Mouse (Mus musculus): ENCODE measurements around the gene Ppp1r15a.

Gene Ppp1r15a

DNA sequence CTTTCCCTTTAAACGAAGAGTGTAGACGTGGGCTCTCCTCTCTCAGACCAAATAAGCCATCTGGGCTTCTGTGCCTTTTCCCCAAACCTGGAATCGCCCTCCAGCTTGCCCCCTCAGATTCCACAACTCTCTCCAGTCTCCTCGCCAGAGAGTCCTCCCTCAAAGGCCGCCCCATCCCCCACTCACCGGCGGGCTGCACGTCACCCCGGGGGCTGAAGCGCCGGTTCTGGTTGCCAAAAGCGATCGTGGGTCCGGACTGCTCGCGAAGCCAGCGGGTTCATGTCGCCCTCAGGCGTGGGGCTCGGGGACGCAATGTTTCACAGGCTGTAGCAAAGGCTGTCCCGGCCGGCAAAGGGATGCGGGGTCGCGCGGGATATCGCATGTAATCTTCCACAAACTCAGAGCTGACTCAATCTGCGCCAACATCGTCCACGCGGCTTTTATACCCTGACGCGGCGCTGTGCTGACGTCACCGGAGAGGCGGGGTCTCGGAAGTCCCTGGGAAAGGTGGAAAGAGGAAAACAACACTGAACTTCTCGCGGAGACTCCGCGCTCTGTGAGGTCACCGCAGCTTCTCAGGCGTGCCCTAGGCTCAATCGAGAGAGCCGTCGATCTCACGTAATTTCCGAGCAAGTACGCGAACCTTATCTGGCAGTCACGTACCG lies at the start of gene Ppp1r15a, which contains the start of gene Plekha4:
Ppp1r15a (minus strand) TSS at position 460 of the 665 bp plus-strand sequence.
Plekha4 (plus strand) TSS at position 522 of the 665 bp plus-strand sequence.
- peak; percentile 97 to 98 for DNase-seq (ENCODE audit: low spot score in 2 of 2)

DNA sequence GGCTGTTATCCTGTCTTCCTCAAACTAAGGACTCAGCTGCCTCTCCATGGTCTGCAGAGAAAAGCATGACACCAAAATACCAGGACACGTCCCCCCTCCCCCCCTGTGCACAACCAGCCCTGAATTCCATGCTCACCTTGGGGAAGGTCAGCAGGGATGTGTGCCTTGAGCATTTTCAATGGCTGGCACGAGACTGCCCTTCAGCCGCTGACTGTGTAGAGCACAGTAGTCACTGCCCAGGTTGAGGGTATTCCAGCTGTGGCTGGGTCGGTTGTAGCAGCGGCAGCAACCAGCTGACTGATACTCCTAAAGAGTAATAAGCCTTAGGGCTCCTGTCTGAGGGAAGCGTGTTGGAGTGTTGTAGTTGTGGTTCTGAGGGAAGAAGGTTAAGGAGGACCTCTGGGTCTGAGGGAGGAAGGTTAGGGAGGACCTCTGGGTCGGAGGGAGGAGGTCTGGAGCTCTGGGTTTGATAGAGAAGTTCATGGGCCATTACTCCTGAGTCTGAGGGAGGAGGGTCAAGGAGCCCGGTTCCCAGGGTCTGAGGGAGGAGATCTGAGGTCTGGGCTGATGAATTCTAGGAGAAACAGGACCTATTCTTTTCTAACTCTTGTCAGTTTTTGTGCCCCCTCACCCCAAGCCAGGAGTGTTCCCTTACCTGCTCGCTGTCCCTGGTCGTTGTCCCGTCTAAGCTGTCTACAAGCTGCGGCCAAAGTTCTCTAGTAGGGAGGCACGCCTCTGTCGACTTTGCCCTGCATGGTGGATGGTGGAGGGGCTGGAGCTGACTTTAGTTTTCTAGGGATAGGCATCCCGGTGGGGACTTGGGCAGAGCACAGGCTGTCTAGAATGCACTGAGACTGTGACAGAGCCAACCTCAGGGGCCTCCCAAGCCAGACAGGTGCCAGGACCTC lies 48.7 kb upstream of the Ppp1r15a start:
- DNase-seq (ENCODE audit: low spot score in 2 of 2) = no peak

GRCm38 (mm10) chr7:45573954-45574353 lies 47.9 kb upstream of the Ppp1r15a start:
- no peak for DNase-seq (ENCODE audit: low spot score in 2 of 2)

DNA sequence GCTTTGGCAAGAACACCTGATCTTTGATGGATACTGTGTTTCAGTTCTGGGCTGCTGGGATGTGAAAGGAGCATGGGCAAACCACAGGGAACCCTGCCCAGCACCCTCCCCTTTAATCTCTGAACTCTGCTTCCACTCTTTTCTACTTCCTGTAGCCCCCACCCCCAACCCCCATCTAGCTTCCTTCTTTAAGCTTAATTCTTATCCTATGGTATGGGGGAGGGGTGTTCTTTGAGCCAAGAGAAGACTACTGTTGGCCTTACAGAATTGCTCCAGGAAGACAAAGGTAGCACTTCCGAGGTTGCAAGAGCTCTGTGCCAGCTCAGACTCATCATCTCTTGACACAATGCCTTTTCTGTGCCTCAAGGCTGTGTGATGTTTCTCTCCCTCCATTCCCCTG lies 45.9 kb upstream of the Ppp1r15a start:
- DNase-seq (ENCODE audit: low spot score in 2 of 2) = no peak

DNA sequence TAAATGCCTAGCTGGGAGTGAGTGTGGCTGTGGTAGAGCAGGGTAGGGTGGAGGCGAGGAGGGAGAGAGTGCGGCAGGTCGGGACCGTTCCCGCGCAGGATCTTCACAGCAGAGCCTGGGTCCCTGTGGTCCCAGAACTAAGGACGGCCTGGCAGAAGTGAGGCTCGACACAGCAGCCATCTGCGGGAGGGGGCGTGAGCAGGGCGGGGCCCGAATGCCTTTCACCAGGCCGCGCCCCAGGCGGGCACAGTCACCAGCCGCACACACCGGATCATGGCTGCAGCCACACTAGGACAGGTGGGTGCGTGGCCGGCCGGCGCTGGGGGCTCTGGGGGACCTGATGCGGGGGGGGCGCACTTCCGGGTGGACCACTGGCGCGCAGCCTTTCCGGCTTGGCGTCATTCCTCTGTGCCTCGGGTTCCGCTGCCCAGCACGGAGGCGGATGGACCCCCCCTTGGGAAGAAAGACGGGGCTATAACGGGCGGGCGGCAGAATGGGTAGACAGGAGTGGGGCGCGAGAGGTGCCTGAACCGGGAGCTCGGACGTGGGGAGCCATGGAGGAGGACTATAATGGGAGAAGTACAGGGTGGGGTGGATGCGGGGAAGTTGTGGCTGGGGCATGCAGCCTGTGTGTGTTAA lies 44.2 kb upstream of the Ppp1r15a start, which contains the start of gene Bcat2:
Bcat2 (plus strand) TSS at position 51 of the 639 bp plus-strand sequence.
- peak; percentile 63 to 73 for DNase-seq (ENCODE audit: low spot score in 2 of 2)

- no peak for DNase-seq (ENCODE audit: low spot score in 2 of 2)
Observed at GRCm38 (mm10) chr7:45568601-45569473, 42.8 kb upstream of the Ppp1r15a start.

DNA sequence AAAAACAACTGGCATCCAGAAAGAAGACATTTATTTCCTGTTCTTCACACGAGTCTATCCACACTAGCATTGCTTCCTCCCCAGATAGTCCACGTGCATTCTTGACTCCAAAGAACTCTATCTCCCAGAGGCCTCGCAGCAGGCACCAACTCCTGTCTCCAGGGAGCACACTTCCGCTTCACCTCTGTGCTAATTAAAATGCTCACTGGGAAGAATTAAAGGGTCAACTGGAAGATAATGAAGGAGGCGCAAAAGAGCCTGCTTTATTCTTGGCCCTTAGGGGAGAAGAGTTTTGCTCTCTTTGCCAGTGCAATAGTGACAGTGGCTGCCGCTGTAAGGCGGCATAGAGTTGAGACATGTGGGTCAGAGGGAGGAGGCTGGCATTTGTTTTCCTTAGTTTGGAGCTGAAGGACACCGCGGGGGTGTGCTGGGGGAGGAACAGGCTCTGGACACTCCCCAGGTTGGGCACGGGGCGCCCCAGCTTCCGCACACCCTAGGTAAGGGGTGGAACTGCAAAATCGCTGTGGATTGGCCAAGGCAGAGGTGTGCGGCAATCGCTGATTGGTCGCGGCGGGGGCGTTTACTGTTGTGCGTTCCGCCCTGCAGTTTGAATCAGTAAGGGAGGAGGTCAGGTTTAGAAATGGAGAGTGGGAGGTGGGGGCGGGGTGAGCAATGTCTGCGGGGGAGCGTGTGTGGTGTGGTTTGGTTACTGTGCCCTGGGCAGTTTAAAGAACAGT lies 41.9 kb upstream of the Ppp1r15a start:
- peak; percentile 68 to 79 for DNase-seq (ENCODE audit: low spot score in 2 of 2)

- no peak for DNase-seq (ENCODE audit: low spot score in 2 of 2)
Observed at GRCm38 (mm10) chr7:45567112-45567779, 41.2 kb upstream of the Ppp1r15a start.

- no peak for DNase-seq (ENCODE audit: low spot score in 2 of 2)
Observed at GRCm38 (mm10) chr7:45565446-45565845, 39.4 kb upstream of the Ppp1r15a start.

DNA sequence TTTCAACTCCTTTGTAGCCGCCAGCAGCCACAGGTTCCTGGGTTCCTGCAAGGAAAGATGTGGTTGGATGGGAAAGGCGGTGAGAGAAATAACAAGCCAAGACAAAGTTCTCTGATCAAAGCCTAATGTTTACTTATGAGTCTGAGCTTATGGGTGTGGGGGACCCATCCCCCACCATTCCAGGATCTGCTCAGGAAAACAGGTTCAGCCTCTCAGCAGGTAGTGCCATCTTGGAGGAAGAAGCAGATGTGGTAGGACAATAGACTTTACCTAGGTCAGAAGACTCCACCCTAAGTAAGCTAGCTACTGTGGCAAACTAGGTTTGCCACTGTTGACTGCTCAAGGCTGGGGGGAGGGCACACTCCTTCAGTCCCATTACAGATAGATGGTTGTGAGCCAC lies 38.7 kb upstream of the Ppp1r15a start:
- DNase-seq (ENCODE audit: low spot score in 2 of 2) = no peak

DNA sequence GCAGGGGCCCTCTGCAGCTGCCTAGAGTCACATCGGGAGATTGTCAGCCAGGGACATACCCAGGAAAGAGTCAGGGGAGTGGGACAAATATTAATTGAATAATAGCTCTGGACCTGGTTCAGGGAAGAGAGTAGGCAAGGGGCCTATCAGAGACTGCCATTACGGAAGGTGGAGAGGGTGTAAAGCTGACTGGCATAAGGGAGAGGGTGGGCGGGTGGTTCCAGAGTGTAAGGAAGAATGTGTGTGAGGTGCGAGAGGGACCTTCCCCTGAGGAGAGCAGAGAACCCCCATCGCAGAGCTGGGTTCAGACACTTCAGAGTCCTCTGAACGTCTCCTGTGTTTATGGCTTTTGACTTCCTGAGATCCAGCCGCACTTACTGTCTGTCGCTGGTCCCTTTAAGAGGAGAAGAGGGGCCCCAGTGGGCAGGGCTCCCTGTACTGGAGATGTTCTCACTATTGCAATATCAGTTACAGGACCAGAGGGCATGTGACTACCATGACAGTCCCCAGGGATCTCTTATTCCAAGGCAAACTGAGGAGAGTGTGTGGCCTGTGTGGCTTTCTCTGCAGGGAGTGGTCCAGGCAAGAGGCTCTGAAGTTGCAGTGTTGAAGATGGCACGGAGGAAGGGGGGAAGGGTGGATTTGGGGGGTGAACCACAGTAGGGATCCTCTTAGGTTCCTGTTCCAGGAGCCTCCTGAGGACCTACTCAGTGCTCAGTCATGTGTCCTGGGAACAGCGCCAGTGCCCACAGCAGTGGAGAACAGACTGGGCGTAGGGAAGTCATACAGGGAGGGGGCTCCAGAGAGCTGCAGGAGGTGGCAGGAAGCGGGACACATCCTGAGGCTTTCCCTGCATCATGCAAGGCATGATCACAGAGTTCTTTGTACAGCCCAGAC lies 35.8 kb upstream of the Ppp1r15a start:
- no peak for DNase-seq (ENCODE audit: low spot score in 2 of 2)

- DNase-seq (ENCODE audit: low spot score in 2 of 2) = peak; percentile 61 to 79
Observed at GRCm38 (mm10) chr7:45560843-45561623, 35.0 kb upstream of the Ppp1r15a start.

GRCm38 (mm10) chr7:45560241-45560640 lies 34.2 kb upstream of the Ppp1r15a start:
- DNase-seq (ENCODE audit: low spot score in 2 of 2) = no peak

DNA sequence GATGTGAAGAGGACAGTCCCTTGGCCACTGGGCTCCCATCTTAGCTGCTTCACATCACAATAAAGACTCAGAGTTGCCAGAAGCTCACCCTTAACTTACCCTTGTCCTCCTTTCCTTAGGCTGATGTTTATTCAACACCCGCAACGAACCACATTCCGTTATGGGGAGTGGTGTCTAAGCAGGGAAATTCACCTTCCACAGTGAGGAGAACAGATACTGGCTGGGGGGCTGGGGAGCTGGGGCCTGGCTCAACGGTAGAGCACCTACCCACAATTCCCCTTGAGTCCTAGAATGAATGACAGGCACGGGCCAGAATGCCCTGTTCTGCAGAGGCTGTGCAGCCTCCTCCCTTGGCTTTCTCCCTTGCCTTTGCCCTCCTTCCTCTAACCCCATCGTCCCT lies 32.8 kb upstream of the Ppp1r15a start:
- DNase-seq (ENCODE audit: low spot score in 2 of 2) = no peak

- peak; percentile 66 to 79 for DNase-seq (ENCODE audit: low spot score in 2 of 2)
Observed at GRCm38 (mm10) chr7:45555787-45556186, 29.7 kb upstream of the Ppp1r15a start.

- DNase-seq (ENCODE audit: low spot score in 2 of 2) = no peak
Observed at GRCm38 (mm10) chr7:45554744-45555143, 28.7 kb upstream of the Ppp1r15a start, which contains the start of gene Hsd17b14. Gene Hsd17b14, plus strand, starts transcription at chr7:45554893.

GRCm38 (mm10) chr7:45553990-45554389 lies 27.9 kb upstream of the Ppp1r15a start:
- DNase-seq (ENCODE audit: low spot score in 2 of 2) = no peak

DNA sequence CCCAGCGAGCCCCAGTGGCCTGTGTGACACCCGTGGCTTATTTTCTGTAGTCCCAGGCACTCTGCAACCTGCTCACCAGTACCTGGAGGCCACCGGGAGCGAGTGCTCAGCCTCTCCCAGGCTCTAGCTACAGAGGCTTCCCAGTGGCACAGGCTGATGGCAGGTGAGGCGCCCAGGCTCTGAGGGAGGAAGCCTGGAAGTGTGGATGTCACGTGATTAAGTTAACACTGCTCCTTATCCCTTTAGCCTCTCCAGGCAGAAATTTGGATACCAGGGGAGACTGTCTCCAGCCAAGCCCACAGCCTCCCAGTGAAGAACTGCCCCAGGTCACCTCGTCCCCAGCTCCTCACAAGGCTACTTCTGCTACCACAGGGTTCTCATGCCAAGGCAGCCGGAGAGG lies 27.5 kb upstream of the Ppp1r15a start:
- DNase-seq (ENCODE audit: low spot score in 2 of 2) = no peak

Measured in natural killer cell, adult 2 months (primary cell).